In genomic region chr7:112794481-112794880, GRCm38 (mm10) we compare ENCODE assay signal across 10 mouse cellular contexts.
DNase-seq lines count a peak whose midpoint lies in the region; ATAC-seq and TF ChIP-seq lines count a peak whose summit lies in the region.
"Had no signal": no experiment of that assay in that cellular context is flagged by ENCODE, and none has a peak within 500 bp of the region (broad histone marks: within the 10 kb centered on the region; RNA-seq: fewer than 3 reads in every experiment).

No protein-coding gene starts in this region.

- 0 out of 2 replicates have a peak overlapping the region, but pooled peaks have one; percentile 19 for H3K9ac ChIP-seq in hindbrain, embryonic 12.5 days
- H3K9ac ChIP-seq in hindbrain, postnatal 0 days (replicated peaks; ENCODE audit: low read length) = no peak overlapping the region
- no peak overlapping the region; the same call in 1 of the 2 replicates for H3K9ac ChIP-seq in embryonic facial prominence, embryonic 11.5 days (replicated peaks; ENCODE audit: low read length)
- H3K9ac ChIP-seq in forebrain, embryonic 14.5 days (ENCODE audit: low read length) = no peak overlapping the region
- no peak overlapping the region for H3K9ac ChIP-seq in midbrain, embryonic 14.5 days (replicated peaks; ENCODE audit: low read length)

- peaks cover 44% of the 10 kb centered on the region for H3K4me1 ChIP-seq in hindbrain, embryonic 12.5 days
- H3K4me1 ChIP-seq in hindbrain, postnatal 0 days (ENCODE audit: insufficient read depth, low read length) = peaks cover 3% of the 10 kb centered on the region; the same call in 1 of the 2 replicates
- peaks cover 3% of the 10 kb centered on the region for H3K4me1 ChIP-seq in embryonic facial prominence, embryonic 11.5 days (ENCODE audit: control insufficient read depth, insufficient read depth, low read length)
- H3K4me1 ChIP-seq in forebrain, embryonic 14.5 days (ENCODE audit: control insufficient read depth, insufficient read depth, low read length) = peaks cover 12% of the 10 kb centered on the region
- peaks cover 11% of the 10 kb centered on the region for H3K4me1 ChIP-seq in midbrain, embryonic 14.5 days (ENCODE audit: control insufficient read depth, insufficient read depth, low read length)

- H3K27me3 ChIP-seq in hindbrain, embryonic 12.5 days = no peaks in the 10 kb centered on the region
- no peaks in the 10 kb centered on the region for H3K27me3 ChIP-seq in hindbrain, postnatal 0 days (ENCODE audit: insufficient read depth, low read length)
- H3K27me3 ChIP-seq in embryonic facial prominence, embryonic 11.5 days (ENCODE audit: control insufficient read depth, insufficient read depth, low read length) = no peaks in the 10 kb centered on the region
- H3K27me3 ChIP-seq in forebrain, embryonic 14.5 days (replicated peaks; ENCODE audit: control insufficient read depth, insufficient read depth, low read length) = no peaks in the 10 kb centered on the region
- H3K27me3 ChIP-seq in midbrain, embryonic 14.5 days (ENCODE audit: control insufficient read depth, insufficient read depth, low read length) = no peaks in the 10 kb centered on the region
- H3K27me3 ChIP-seq: CH12.LX had no signal

- TF ChIP-seq CTCF in hindbrain, postnatal 0 days (IDR thresholded peaks at IDR 0.05; ENCODE audit: low read depth) = no peak

- no peak for DNase-seq in hindbrain, postnatal 0 days (ENCODE audit: low spot score)
- peak; percentile 57 for DNase-seq in embryonic facial prominence, embryonic 11.5 days (ENCODE audit: low spot score)
- DNase-seq in forebrain, embryonic 14.5 days (ENCODE audit: low spot score) = peak; percentile 34
- DNase-seq in midbrain, embryonic 14.5 days = peak; percentile 39
- no peak for DNase-seq in cerebellum, adult 8-10 months
- no peak for DNase-seq in layer of hippocampus, adult 9-11 months
- DNase-seq: cerebellum, postnatal 36 days; gastrocnemius, postnatal 25 days had no signal

- H3K36me3 ChIP-seq in hindbrain, embryonic 12.5 days = no peaks in the 10 kb centered on the region
- no peaks in the 10 kb centered on the region for H3K36me3 ChIP-seq in hindbrain, postnatal 0 days (ENCODE audit: insufficient read depth, low read length)
- no peaks in the 10 kb centered on the region for H3K36me3 ChIP-seq in embryonic facial prominence, embryonic 11.5 days (replicated peaks; ENCODE audit: control insufficient read depth, insufficient read depth, low read depth, low read length)
- H3K36me3 ChIP-seq in forebrain, embryonic 14.5 days (ENCODE audit: control insufficient read depth, insufficient read depth, low read length) = no peaks in the 10 kb centered on the region
- H3K36me3 ChIP-seq in midbrain, embryonic 14.5 days (ENCODE audit: control insufficient read depth, insufficient read depth, low read length) = no peaks in the 10 kb centered on the region

- H3K4me2 ChIP-seq in hindbrain, embryonic 12.5 days (replicated peaks) = no peak overlapping the region
- H3K4me2 ChIP-seq in hindbrain, postnatal 0 days (ENCODE audit: low read depth, low read length) = no peak overlapping the region
- no peak overlapping the region for H3K4me2 ChIP-seq in embryonic facial prominence, embryonic 11.5 days (ENCODE audit: low read depth, low read length)
- H3K4me2 ChIP-seq in forebrain, embryonic 14.5 days (ENCODE audit: low read length) = no peak overlapping the region
- no peak overlapping the region for H3K4me2 ChIP-seq in midbrain, embryonic 14.5 days (ENCODE audit: low read length)

- WGBS in hindbrain, embryonic 12.5 days = 27% methylated on average over 2 of the region's 2 CpGs
- WGBS in hindbrain, postnatal 0 days = 35% methylated on average over 2 of the region's 2 CpGs
- WGBS in embryonic facial prominence, embryonic 11.5 days = 8% methylated on average over 2 of the region's 2 CpGs
- whole genome bisulfite sequencing in forebrain, embryonic 14.5 days = 11% methylated on average over 2 of the region's 2 CpGs
- WGBS in midbrain, embryonic 14.5 days = 3% methylated on average over 1 of the region's 2 CpGs

- H3K27ac ChIP-seq in hindbrain, embryonic 12.5 days = peak overlapping the region; percentile 36
- no peak overlapping the region for H3K27ac ChIP-seq in hindbrain, postnatal 0 days
- H3K27ac ChIP-seq in embryonic facial prominence, embryonic 11.5 days (replicated peaks; ENCODE audit: low read depth, low read length) = no peak overlapping the region
- peak overlapping the region; percentile 21; the same call in 1 of the 2 replicates for H3K27ac ChIP-seq in forebrain, embryonic 14.5 days (ENCODE audit: low read depth, low read length)
- peak overlapping the region; percentile 37; the same call in 1 of the 2 replicates for H3K27ac ChIP-seq in midbrain, embryonic 14.5 days (replicated peaks; ENCODE audit: low read depth, low read length)

- no peak overlapping the region for H3K4me3 ChIP-seq in hindbrain, embryonic 12.5 days
- no peak overlapping the region for H3K4me3 ChIP-seq in hindbrain, postnatal 0 days (ENCODE audit: low read length)
- no peak overlapping the region for H3K4me3 ChIP-seq in embryonic facial prominence, embryonic 11.5 days (ENCODE audit: low read depth, low read length)
- no peak overlapping the region for H3K4me3 ChIP-seq in forebrain, embryonic 14.5 days (ENCODE audit: low read depth, low read length)
- no peak overlapping the region for H3K4me3 ChIP-seq in midbrain, embryonic 14.5 days (replicated peaks; ENCODE audit: low read depth, low read length)

- ATAC-seq in hindbrain, embryonic 12.5 days (ENCODE audit: low FRiP score) = peak; percentile 59; the same call in 1 of the 2 replicates
- no peak for ATAC-seq in hindbrain, postnatal 0 days
- ATAC-seq in embryonic facial prominence, embryonic 11.5 days (replicated peaks; ENCODE audit: insufficient number of reproducible peaks, low FRiP score, low TSS enrichment, low read depth) = peak; percentile 53; the same call in 1 of the 2 replicates
- ATAC-seq in forebrain, embryonic 14.5 days = peak; percentile 65
- no peak for ATAC-seq in midbrain, embryonic 14.5 days (ENCODE audit: low FRiP score, low TSS enrichment)

- no peaks in the 10 kb centered on the region for H3K9me3 ChIP-seq in hindbrain, embryonic 12.5 days (replicated peaks)
- H3K9me3 ChIP-seq in hindbrain, postnatal 0 days (ENCODE audit: low read length) = no peaks in the 10 kb centered on the region
- no peaks in the 10 kb centered on the region for H3K9me3 ChIP-seq in embryonic facial prominence, embryonic 11.5 days (replicated peaks; ENCODE audit: control insufficient read depth, low read length)
- H3K9me3 ChIP-seq in forebrain, embryonic 14.5 days (replicated peaks; ENCODE audit: control insufficient read depth, low read length) = no peaks in the 10 kb centered on the region
- H3K9me3 ChIP-seq in midbrain, embryonic 14.5 days (ENCODE audit: control insufficient read depth, low read length) = no peaks in the 10 kb centered on the region

Comparison
In these comparisons a context has a peak if more than half of its experiments do, and no peak if none do; other contexts are left out.
1. ATAC-seq: peak in hindbrain, embryonic 12.5 days (single experiment), embryonic facial prominence, embryonic 11.5 days (single experiment) and forebrain, embryonic 14.5 days (single experiment); none in hindbrain, postnatal 0 days (single experiment) and midbrain, embryonic 14.5 days (single experiment).
2. H3K27ac ChIP-seq: peak in hindbrain, embryonic 12.5 days (single experiment), forebrain, embryonic 14.5 days (single experiment) and midbrain, embryonic 14.5 days (single experiment); none in hindbrain, postnatal 0 days (single experiment) and embryonic facial prominence, embryonic 11.5 days (single experiment).
3. DNase-seq: peak in embryonic facial prominence, embryonic 11.5 days (single experiment), forebrain, embryonic 14.5 days (single experiment) and midbrain, embryonic 14.5 days (single experiment); none in hindbrain, postnatal 0 days (single experiment), cerebellum, adult 8-10 months (single experiment) and layer of hippocampus, adult 9-11 months (single experiment).